Mouse (Mus musculus) liver, embryonic 15.5 days (tissue): ENCODE results near the gene Slc7a8. TPM values are rescaled to one million over a fixed set of nuclear protein-coding genes. Genes with fewer than 3 reads are reported as not detected.
A peak's percentile ranks its signal among the peaks of the same experiment; 100 is the strongest.
"Not testable (repeated sequence)": the region's sequence is repeated elsewhere in the genome, so short reads cannot be mapped to it uniquely, and the experiment has no call there.

Experiments
- ATAC-seq: fragments of 200-750 bp; cut with Nextera tagmentation; 2 replicates; pipeline ENCODE4 v1.8.0; 2017; ENCODE audit warnings: moderate number of reproducible peaks, mild to moderate bottlenecking, moderate library complexity; ENCODE audit not compliant: insufficient read depth
- H3K27ac ChIP-seq: fragments of 300-500 bp; sonication (generic); replicated peaks from 2 replicates; pipeline ENCODE4 v1.5.1; 2015; ENCODE audit warnings: mild to moderate bottlenecking, inconsistent platforms
- H3K27me3 ChIP-seq: fragments of 300-500 bp; sonication (generic); 2 replicates; pipeline ENCODE4 v1.6.1; 2015; ENCODE audit warnings: mild to moderate bottlenecking, inconsistent platforms
- H3K36me3 ChIP-seq: fragments of 300-500 bp; sonication (generic); replicated peaks from 2 replicates; pipeline ENCODE4 v1.6.1; 2015; ENCODE audit warnings: moderate library complexity, mild to moderate bottlenecking, inconsistent platforms
- H3K4me1 ChIP-seq: fragments of 300-500 bp; sonication (generic); replicated peaks from 2 replicates; pipeline ENCODE4 v1.6.1; 2015; ENCODE audit warnings: inconsistent platforms
- H3K4me2 ChIP-seq: fragments of 300-500 bp; sonication (generic); 2 replicates; pipeline ENCODE4 v1.6.1; 2015; ENCODE audit warnings: moderate library complexity, mild to moderate bottlenecking, inconsistent platforms
- H3K4me3 ChIP-seq: fragments of 300-500 bp; sonication (generic); replicated peaks from 2 replicates; pipeline ENCODE4 v1.5.1; 2015; ENCODE audit warnings: mild to moderate bottlenecking, inconsistent platforms
- H3K9ac ChIP-seq: fragments of 300-500 bp; sonication (generic); 2 replicates; pipeline ENCODE4 v1.6.1; 2015; ENCODE audit warnings: moderate library complexity, mild to moderate bottlenecking, inconsistent platforms
- H3K9me3 ChIP-seq: fragments of 300-500 bp; sonication (generic); replicated peaks from 2 replicates; pipeline ENCODE4 v1.6.1; 2016; ENCODE audit warnings: inconsistent platforms
- WGBS: fragments of 180-500 bp; shearing (Covaris S2); methylation state at CpG from one replicate; pipeline ENCODE4 v1.1.7; 2015; ENCODE audit warnings: mixed read lengths; ENCODE audit not compliant: insufficient replicate concordance; 5-methylcytosine and 5-hydroxymethylcytosine counted together
- polyA plus RNA-seq: library from polyadenylated mRNA; unstranded; fragments of >200 nt; fragmentation: Nextera tagmentation; extraction: Ambion mirVana; gene quantifications from 2 replicates; pipeline ENCODE4 v1.2.1, GENCODE M21; 2015

The Slc7a8 gene
- polyA plus RNA-seq, 1 experiment from 2014 or later = 3.0 TPM

- H3K36me3 ChIP-seq = no peaks in the 10 kb centered on the region
- no peaks in the 10 kb centered on the region for H3K9me3 ChIP-seq
- H3K4me1 ChIP-seq = peaks cover 5% of the 10 kb centered on the region; the same call in 1 of the 2 replicates
- no peak overlapping the region for H3K27ac ChIP-seq
- peaks cover 61% of the 10 kb centered on the region for H3K27me3 ChIP-seq
- H3K9ac ChIP-seq = no peak overlapping the region
- no peak for ATAC-seq
- no peak overlapping the region for H3K4me3 ChIP-seq
- 77% methylated on average over 9 of the region's 9 CpGs for WGBS
- H3K4me2 ChIP-seq = no peak overlapping the region
These were observed 1.7 kb downstream of the Slc7a8 start for GRCm38 (mm10) chr14:54780084-54780483.

GRCm38 (mm10) chr14:54777893-54778292 lies 3.9 kb downstream of the Slc7a8 start:
- Histone ChIP-seq H3K4me1 (peaks cover 5% of the 10 kb centered on the region; the same call in 1 of the 2 replicates), H3K36me3 (no peaks in the 10 kb centered on the region), H3K9me3 (no peaks in the 10 kb centered on the region), H3K4me2 (no peak overlapping the region), H3K27me3 (peaks cover 44% of the 10 kb centered on the region), H3K4me3 (no peak overlapping the region), H3K27ac (no peak overlapping the region), H3K9ac (no peak overlapping the region)
- ATAC-seq = no peak
- 22% methylated on average over 4 of the region's 4 CpGs for WGBS

DNA sequence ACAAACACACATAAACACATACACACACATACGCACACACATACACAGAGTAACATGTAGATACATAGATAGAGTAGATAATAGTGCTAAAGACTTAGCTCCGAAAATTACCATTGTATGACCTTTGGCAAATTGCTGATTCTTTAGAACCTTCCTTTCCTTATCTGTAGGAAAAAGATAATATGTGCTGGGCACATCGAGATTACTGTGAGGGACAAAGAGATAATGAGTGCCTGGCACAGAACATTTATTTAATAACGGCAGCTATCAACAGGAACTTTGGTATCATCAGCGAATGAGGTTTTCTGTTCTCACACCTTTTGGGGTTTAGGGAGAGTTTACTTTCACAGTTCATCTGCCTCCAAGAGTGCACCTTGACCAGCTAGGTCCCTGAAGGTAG lies 5.0 kb downstream of the Slc7a8 start:
- H3K9ac ChIP-seq = no peak overlapping the region
- H3K9me3 ChIP-seq = no peaks in the 10 kb centered on the region
- H3K27me3 ChIP-seq = peaks cover 33% of the 10 kb centered on the region
- 39% methylated on average over 5 of the region's 5 CpGs for WGBS
- no peak overlapping the region for H3K4me3 ChIP-seq
- H3K4me2 ChIP-seq = no peak overlapping the region
- no peaks in the 10 kb centered on the region for H3K36me3 ChIP-seq
- ATAC-seq = no peak
- H3K4me1 ChIP-seq = peaks cover 5% of the 10 kb centered on the region; the same call in 1 of the 2 replicates
- H3K27ac ChIP-seq = no peak overlapping the region

- no peak overlapping the region for H3K9ac ChIP-seq
- no peak overlapping the region for H3K27ac ChIP-seq
- H3K36me3 ChIP-seq = no peaks in the 10 kb centered on the region
- no peaks in the 10 kb centered on the region for H3K4me1 ChIP-seq
- peaks cover 21% of the 10 kb centered on the region for H3K27me3 ChIP-seq
- no peak for ATAC-seq
- 73% methylated on average over 7 of the region's 7 CpGs for WGBS
- no peak overlapping the region for H3K4me3 ChIP-seq
- no peak overlapping the region for H3K4me2 ChIP-seq
- no peaks in the 10 kb centered on the region for H3K9me3 ChIP-seq
These were observed 6.2 kb downstream of the Slc7a8 start for GRCm38 (mm10) chr14:54775534-54776041.

GRCm38 (mm10) chr14:54772333-54772856 lies 9.4 kb downstream of the Slc7a8 start:
- WGBS = 74% methylated on average over 20 of the region's 20 CpGs
- H3K4me1 ChIP-seq = no peaks in the 10 kb centered on the region
- H3K4me3 ChIP-seq = no peak overlapping the region
- H3K9ac ChIP-seq = no peak overlapping the region
- H3K4me2 ChIP-seq = no peak overlapping the region
- ATAC-seq = no peak
- H3K36me3 ChIP-seq = no peaks in the 10 kb centered on the region
- no peak overlapping the region for H3K27ac ChIP-seq
- no peaks in the 10 kb centered on the region for H3K9me3 ChIP-seq
- H3K27me3 ChIP-seq = no peaks in the 10 kb centered on the region

DNA sequence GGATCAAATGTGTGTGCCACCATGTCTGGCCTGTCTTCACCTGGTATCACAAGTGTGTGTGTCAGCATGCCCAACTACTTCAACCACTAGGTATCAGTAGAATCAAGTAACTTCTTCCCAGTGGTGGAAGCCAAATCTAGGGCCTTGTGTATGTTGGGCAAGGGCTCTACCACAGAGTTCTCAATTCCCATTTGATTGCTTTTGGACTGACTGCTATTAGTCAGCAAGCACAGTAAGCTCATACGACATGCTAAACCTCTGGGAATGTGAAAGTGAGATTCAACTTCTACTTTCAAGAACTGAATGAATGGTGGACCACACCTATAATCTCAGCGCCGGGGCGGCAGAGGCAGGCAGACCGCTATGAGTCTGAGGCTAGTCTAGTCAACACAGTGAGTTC lies 11.4 kb downstream of the Slc7a8 start:
- no peak overlapping the region for H3K4me2 ChIP-seq
- 78% methylated on average over 5 of the region's 5 CpGs for WGBS
- H3K4me1 ChIP-seq = no peaks in the 10 kb centered on the region
- no peak overlapping the region for H3K9ac ChIP-seq
- H3K36me3 ChIP-seq = no peaks in the 10 kb centered on the region
- ATAC-seq = no peak
- H3K9me3 ChIP-seq = no peaks in the 10 kb centered on the region
- no peaks in the 10 kb centered on the region for H3K27me3 ChIP-seq
- H3K4me3 ChIP-seq = no peak overlapping the region
- no peak overlapping the region for H3K27ac ChIP-seq

DNA sequence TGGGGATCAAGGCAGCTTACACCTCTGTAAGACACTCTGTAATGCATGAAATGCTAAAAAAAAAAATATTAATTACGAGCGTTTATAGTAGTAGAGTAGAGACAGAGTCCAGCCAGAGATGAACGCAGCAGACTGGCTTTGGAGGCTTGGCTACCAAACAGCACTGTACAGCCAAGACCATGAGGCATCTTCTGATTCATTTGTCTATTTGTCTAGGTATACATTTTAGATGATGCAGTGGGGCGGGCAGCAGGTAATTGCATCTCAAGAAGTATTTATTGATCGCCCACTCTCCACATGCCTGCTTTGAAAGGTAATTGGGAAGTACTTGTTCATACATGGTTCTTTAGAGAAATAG lies 12.7 kb downstream of the Slc7a8 start:
- Histone ChIP-seq H3K9ac (no peak overlapping the region), H3K27me3 (no peaks in the 10 kb centered on the region), H3K4me2 (no peak overlapping the region), H3K4me1 (no peaks in the 10 kb centered on the region), H3K4me3 (no peak overlapping the region), H3K27ac (no peak overlapping the region), H3K36me3 (no peaks in the 10 kb centered on the region), H3K9me3 (no peaks in the 10 kb centered on the region)
- WGBS = 67% methylated on average over 5 of the region's 5 CpGs
- no peak for ATAC-seq

DNA sequence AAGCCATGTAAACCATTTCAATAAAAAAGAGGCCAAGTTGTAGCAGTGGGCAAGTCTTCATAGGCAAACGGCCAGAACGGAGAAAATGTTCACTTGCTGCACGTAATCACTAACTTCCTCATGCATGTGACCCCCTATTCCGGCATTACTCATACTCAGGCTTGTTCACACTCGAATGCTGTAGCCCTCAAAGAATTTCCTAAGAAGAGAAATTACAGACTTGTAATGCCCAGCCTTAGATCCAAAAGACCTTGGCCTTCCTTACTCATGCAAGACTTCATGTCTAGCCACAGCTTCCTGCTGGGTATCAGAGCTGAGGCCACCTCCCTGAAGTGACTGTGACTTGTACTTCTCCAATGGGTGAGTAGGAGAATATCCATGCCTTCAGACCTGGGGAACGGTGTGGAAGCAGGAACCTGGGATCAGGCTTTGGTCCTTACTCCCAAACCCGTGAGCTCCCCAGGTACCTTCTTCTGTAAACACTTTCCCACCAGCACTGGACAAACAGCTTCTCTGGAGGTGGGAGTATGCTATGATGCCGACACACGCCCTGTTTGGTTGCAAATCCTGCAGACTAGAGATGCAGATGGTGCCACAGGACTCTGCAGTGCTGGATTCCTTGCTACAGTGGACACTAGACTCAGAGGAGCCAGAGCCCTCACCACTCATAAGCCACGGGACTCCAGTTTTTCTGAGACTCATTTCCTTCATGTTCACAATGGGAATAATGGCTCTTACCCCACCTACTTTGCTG lies 13.3 kb downstream of the Slc7a8 start:
- H3K27me3 ChIP-seq = no peaks in the 10 kb centered on the region
- H3K4me2 ChIP-seq = no peak overlapping the region
- no peak overlapping the region for H3K4me3 ChIP-seq
- no peaks in the 10 kb centered on the region for H3K36me3 ChIP-seq
- H3K9me3 ChIP-seq = no peaks in the 10 kb centered on the region
- ATAC-seq = no peak
- H3K27ac ChIP-seq = no peak overlapping the region
- no peaks in the 10 kb centered on the region for H3K4me1 ChIP-seq
- 44% methylated on average over 10 of the region's 10 CpGs for WGBS
- H3K9ac ChIP-seq = no peak overlapping the region

GRCm38 (mm10) chr14:54766937-54767336 lies 14.8 kb downstream of the Slc7a8 start:
- WGBS = 75% methylated on average over 7 of the region's 7 CpGs
- H3K4me1 ChIP-seq = not testable (repeated sequence)

GRCm38 (mm10) chr14:54756382-54756781 lies 25.4 kb downstream of the Slc7a8 start:
- WGBS = 32% methylated on average over 6 of the region's 6 CpGs
- Histone ChIP-seq H3K36me3 (no peaks in the 10 kb centered on the region), H3K9ac (no peak overlapping the region), H3K27ac (peak overlapping the region; percentile 38; the same call in 1 of the 2 replicates), H3K27me3 (no peaks in the 10 kb centered on the region), H3K4me3 (no peak overlapping the region), H3K4me2 (no peak overlapping the region), H3K9me3 (no peaks in the 10 kb centered on the region), H3K4me1 (no peaks in the 10 kb centered on the region; the same call in 1 of the 2 replicates)
- peak; percentile 57; the same call in 1 of the 2 replicates for ATAC-seq

More at GRCm38 (mm10) chr14:54766937-54767336, 14.8 kb downstream of the Slc7a8 start:
- not testable (repeated sequence) for H3K27ac ChIP-seq, ATAC-seq, H3K36me3 ChIP-seq, H3K9me3 ChIP-seq, H3K27me3 ChIP-seq, H3K4me3 ChIP-seq, H3K4me2 ChIP-seq, H3K9ac ChIP-seq

GRCm38 (mm10) chr14:54754602-54755018 lies 27.1 kb downstream of the Slc7a8 start:
- no peaks in the 10 kb centered on the region for H3K36me3 ChIP-seq
- H3K4me2 ChIP-seq = no peak overlapping the region
- no peaks in the 10 kb centered on the region for H3K9me3 ChIP-seq
- H3K27me3 ChIP-seq = no peaks in the 10 kb centered on the region
- no peak for ATAC-seq
- H3K27ac ChIP-seq = peak overlapping the region; percentile 51; the same call in 1 of the 2 replicates
- H3K4me1 ChIP-seq = no peaks in the 10 kb centered on the region; the same call in 1 of the 2 replicates
- WGBS = 13% methylated on average over 6 of the region's 6 CpGs
- no peak overlapping the region for H3K4me3 ChIP-seq
- no peak overlapping the region for H3K9ac ChIP-seq
